Mouse (Mus musculus): ENCODE results near the gene Prkaca. TPM values are rescaled to one million over a fixed set of nuclear protein-coding genes. Genes with fewer than 3 reads are reported as not detected.

Gene Prkaca
- total and polyA plus RNA-seq, 3 experiments, result 24.7 to 74.9 TPM; not detected in 1

DNA sequence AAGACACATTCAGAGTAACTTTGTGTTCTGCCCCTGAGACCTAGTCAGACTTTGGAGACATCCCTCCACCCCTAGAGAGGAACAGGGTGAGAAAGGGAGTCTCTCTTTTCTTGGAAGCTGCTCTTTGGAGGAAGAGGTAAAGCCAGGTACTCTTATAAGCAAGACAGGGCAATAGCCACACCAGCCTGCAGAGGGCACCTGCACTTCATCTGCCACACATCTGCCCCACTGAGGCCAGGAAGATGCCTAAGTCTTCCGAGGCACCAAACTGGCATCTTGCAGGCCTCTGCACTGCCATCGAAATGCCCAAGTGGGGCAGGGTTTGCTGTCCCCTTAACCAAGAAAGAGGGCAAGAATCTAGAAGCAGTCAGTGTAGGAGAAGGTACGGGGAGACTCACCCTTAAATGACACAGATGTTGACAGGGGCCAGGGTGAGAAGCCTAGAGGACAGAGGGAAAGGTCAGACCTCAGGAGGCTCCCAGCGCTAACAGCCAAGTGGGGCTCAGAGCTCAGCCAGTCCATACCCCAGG, 3.4 kb downstream of the Prkaca start:
- H3K9ac ChIP-seq (ENCODE audit: control insufficient read depth, low read depth, low read length, poor library complexity, severe bottlenecking), result no peak overlapping the region
- H3K79me2 ChIP-seq (ENCODE audit: control insufficient read depth, insufficient read depth, low read length, poor library complexity), result peaks cover 8% of the 10 kb centered on the region
- no peak overlapping the region for H3K4me3 ChIP-seq (ENCODE audit: control insufficient read depth in 1 of 2, insufficient read depth in 1 of 2, low read depth in 2 of 2, low read length in 2 of 2)
- H3K27me3 ChIP-seq (ENCODE audit: control insufficient read depth in 1 of 2, insufficient read depth in 2 of 2, low read length in 2 of 2), result no peaks in the 10 kb centered on the region
- H3K4me1 ChIP-seq (ENCODE audit: control insufficient read depth in 1 of 2, insufficient read depth in 2 of 2, low read length in 2 of 2), result peaks cover 2 to 9% of the 10 kb centered on the region in 2 experiments; a peak in 2 of 4 replicates
- TF ChIP-seq RAD21 (IDR thresholded peaks at IDR 0.05; ENCODE audit: low read depth, low read length) (peak; percentile 22), CTCF (IDR thresholded peaks at IDR 0.05 in 2 of 3, conservative IDR thresholded peaks at IDR 0.05 in 1 of 3; ENCODE audit: control insufficient read depth in 1 of 3, insufficient read depth in 1 of 3, low read depth in 2 of 3, low read length in 3 of 3, poor library complexity in 1 of 3, severe bottlenecking in 1 of 3) (peak; percentile 41 to 53 (median 44)), GATA1 (IDR thresholded peaks at IDR 0.05; ENCODE audit: low read depth, low read length) (no peak)
- H3K36me3 ChIP-seq (ENCODE audit: control insufficient read depth in 1 of 2, insufficient read depth in 2 of 2, low read length in 2 of 2), result no peaks in the 10 kb centered on the region; a peak in 1 of 4 replicates
- H3K27ac ChIP-seq (ENCODE audit: control insufficient read depth, low read depth, low read length), result no peak overlapping the region
- H3K9me3 ChIP-seq (replicated peaks; ENCODE audit: insufficient read depth, low read length), result no peaks in the 10 kb centered on the region
- peak; percentile 32 for DNase-seq (ENCODE audit: low read depth, low spot score)

DNA sequence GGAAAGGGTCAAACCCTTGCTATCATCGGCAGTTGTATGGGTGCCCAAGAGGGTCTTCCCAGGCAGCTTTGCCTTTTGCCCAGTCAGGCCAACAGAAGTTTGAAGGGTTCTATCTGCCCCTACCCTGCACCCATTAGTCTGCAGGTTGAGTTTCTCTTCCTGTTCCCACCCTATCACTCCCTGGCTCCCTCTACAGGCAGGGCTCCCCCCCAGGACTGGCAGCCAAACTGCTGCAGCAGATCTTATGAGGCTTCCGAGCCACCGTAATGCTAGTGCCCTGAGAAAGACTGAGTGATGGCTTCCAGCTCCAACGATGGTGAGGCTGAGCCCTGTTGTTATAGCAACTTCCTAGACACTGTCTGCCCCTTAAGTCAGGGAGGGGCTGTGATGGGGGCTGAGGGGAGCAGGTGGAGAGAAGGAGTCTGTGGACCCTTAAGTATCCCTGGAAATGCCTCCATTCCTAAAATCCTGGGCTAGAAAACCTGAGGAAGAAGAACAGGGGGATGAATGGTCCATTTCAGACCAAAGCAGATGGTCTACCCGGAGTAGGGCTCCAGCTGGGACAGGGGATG, 4.1 kb downstream of the Prkaca start:
- no peaks in the 10 kb centered on the region for H3K9me3 ChIP-seq (replicated peaks; ENCODE audit: insufficient read depth, low read length)
- H3K4me3 ChIP-seq (ENCODE audit: control insufficient read depth in 1 of 2, insufficient read depth in 1 of 2, low read depth in 2 of 2, low read length in 2 of 2), result no peak overlapping the region
- H3K4me1 ChIP-seq (ENCODE audit: control insufficient read depth in 1 of 2, insufficient read depth in 2 of 2, low read length in 2 of 2), result peaks cover 4 to 9% of the 10 kb centered on the region in 2 experiments; a peak in 2 of 4 replicates
- no peak overlapping the region for H3K9ac ChIP-seq (ENCODE audit: control insufficient read depth, low read depth, low read length, poor library complexity, severe bottlenecking)
- 0 out of 6 replicates have a peak, but pooled peaks have one; percentile 7 to 14 (median 8) for TF ChIP-seq CTCF (IDR thresholded peaks at IDR 0.05 in 2 of 3, conservative IDR thresholded peaks at IDR 0.05 in 1 of 3; ENCODE audit: control insufficient read depth in 1 of 3, insufficient read depth in 1 of 3, low read depth in 2 of 3, low read length in 3 of 3, poor library complexity in 1 of 3, severe bottlenecking in 1 of 3)
- TF ChIP-seq MEF2A (IDR thresholded peaks at IDR 0.05; ENCODE audit: extremely low read depth, insufficient replicate concordance, low read depth, low read length, poor library complexity, severe bottlenecking), result no peak
- DNase-seq (ENCODE audit: low read depth, low spot score), result no peak
- H3K79me2 ChIP-seq (ENCODE audit: control insufficient read depth, insufficient read depth, low read length, poor library complexity), result peaks cover 8% of the 10 kb centered on the region
- H3K27me3 ChIP-seq (ENCODE audit: control insufficient read depth in 1 of 2, insufficient read depth in 2 of 2, low read length in 2 of 2), result no peaks in the 10 kb centered on the region
- H3K36me3 ChIP-seq (ENCODE audit: control insufficient read depth in 1 of 2, insufficient read depth in 2 of 2, low read length in 2 of 2), result peaks cover 0 to 3% of the 10 kb centered on the region in 2 experiments; a peak in 2 of 4 replicates
- H3K27ac ChIP-seq (ENCODE audit: control insufficient read depth, low read depth, low read length), result no peak overlapping the region

DNA sequence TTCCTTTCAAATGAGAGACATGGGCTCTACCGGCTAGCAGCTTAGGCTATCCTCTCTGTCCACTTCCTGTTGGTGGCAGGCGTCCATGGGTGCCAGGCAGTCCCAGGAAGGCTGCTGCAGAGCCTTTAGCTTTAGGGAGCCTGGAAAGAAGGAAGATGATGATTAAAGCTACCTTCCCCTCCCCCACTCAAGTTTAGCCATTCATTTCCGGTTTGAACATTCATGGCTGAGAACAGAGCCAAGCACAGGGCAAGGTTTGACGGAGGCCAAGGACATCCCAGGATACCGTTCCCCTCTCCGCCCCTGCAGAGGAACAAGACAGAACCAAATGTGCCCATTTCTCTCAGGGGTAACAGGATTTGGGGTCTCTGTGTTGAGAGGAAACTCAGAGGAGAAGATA, 4.9 kb downstream of the Prkaca start:
- Histone ChIP-seq H3K27ac (ENCODE audit: control insufficient read depth, low read depth, low read length) (no peak overlapping the region), H3K9ac (ENCODE audit: control insufficient read depth, low read depth, low read length, poor library complexity, severe bottlenecking) (no peak overlapping the region), H3K27me3 (ENCODE audit: control insufficient read depth in 1 of 2, insufficient read depth in 2 of 2, low read length in 2 of 2) (no peaks in the 10 kb centered on the region), H3K4me1 (ENCODE audit: control insufficient read depth in 1 of 2, insufficient read depth in 2 of 2, low read length in 2 of 2) (peaks cover 8 to 14% of the 10 kb centered on the region in 2 experiments), H3K36me3 (ENCODE audit: control insufficient read depth in 1 of 2, insufficient read depth in 2 of 2, low read length in 2 of 2) (peaks cover 0 to 6% of the 10 kb centered on the region in 2 experiments; a peak in 2 of 4 replicates), H3K79me2 (ENCODE audit: control insufficient read depth, insufficient read depth, low read length, poor library complexity) (peaks cover 8% of the 10 kb centered on the region), H3K9me3 (replicated peaks; ENCODE audit: insufficient read depth, low read length) (no peaks in the 10 kb centered on the region), H3K4me3 (ENCODE audit: control insufficient read depth in 1 of 2, insufficient read depth in 1 of 2, low read depth in 2 of 2, low read length in 2 of 2) (no peak overlapping the region)
- DNase-seq (ENCODE audit: low read depth, low spot score), result no peak
- TF ChIP-seq MAFK (IDR thresholded peaks at IDR 0.05; ENCODE audit: borderline replicate concordance, low read depth, low read length) (no peak), NELFE (IDR thresholded peaks at IDR 0.05; ENCODE audit: low read depth, low read length) (no peak), RCOR1 (IDR thresholded peaks at IDR 0.05; ENCODE audit: low read depth, low read length) (no peak), MAZ (IDR thresholded peaks at IDR 0.05; ENCODE audit: low read depth, low read length) (no peak), POLR2AphosphoS5 (IDR thresholded peaks at IDR 0.05; ENCODE audit: borderline replicate concordance, low read depth, low read length) (no peak), MEF2A (IDR thresholded peaks at IDR 0.05; ENCODE audit: extremely low read depth, insufficient replicate concordance, low read depth, low read length, poor library complexity, severe bottlenecking) (no peak), UBTF (IDR thresholded peaks at IDR 0.05; ENCODE audit: borderline replicate concordance, insufficient read depth, low read depth, low read length) (no peak), MAX (IDR thresholded peaks at IDR 0.05; ENCODE audit: low read length) (no peak), USF2 (IDR thresholded peaks at IDR 0.05; ENCODE audit: borderline replicate concordance in 1 of 2, insufficient read depth in 1 of 2, low read depth in 1 of 2, low read length in 2 of 2) (no peak), POLR2A (IDR thresholded peaks at IDR 0.05; ENCODE audit: control insufficient read depth in 1 of 2, insufficient read depth in 1 of 2, low read depth in 1 of 2, low read length in 2 of 2, poor library complexity in 1 of 2) (no peak), EP300 (IDR thresholded peaks at IDR 0.05; ENCODE audit: low read depth in 1 of 2, low read length in 2 of 2) (no peak), BHLHE40 (IDR thresholded peaks at IDR 0.05; ENCODE audit: borderline replicate concordance, low read depth, low read length) (no peak), CTCF (IDR thresholded peaks at IDR 0.05 in 2 of 3, conservative IDR thresholded peaks at IDR 0.05 in 1 of 3; ENCODE audit: control insufficient read depth in 1 of 3, insufficient read depth in 1 of 3, low read depth in 2 of 3, low read length in 3 of 3, poor library complexity in 1 of 3, severe bottlenecking in 1 of 3) (no peak)

Measured in MEL (cell line).